ENCODE assay signal across 23 mouse cellular contexts in genomic region chr2:136816717-136817400, GRCm38 (mm10).
DNase-seq lines count a peak whose midpoint lies in the region; ATAC-seq and TF ChIP-seq lines count a peak whose summit lies in the region.
"Had no signal": no experiment of that assay in that cellular context is flagged by ENCODE, and none has a peak within 500 bp of the region (broad histone marks: within the 10 kb centered on the region; RNA-seq: fewer than 3 reads in every experiment).

No protein-coding gene starts in this region.

- H3K27ac ChIP-seq in forebrain, embryonic 14.5 days (ENCODE audit: low read depth, low read length), result no peak overlapping the region
- H3K27ac ChIP-seq in forebrain, embryonic 12.5 days, result no peak overlapping the region
- peak overlapping the region; percentile 59; the same call in 1 of the 2 replicates for H3K27ac ChIP-seq in cerebellum, adult 2 months (ENCODE audit: insufficient read depth, low read length)
- H3K27ac ChIP-seq: embryonic facial prominence, embryonic 12.5 days; heart, adult 2 months; heart, embryonic 15.5 days; hindbrain, embryonic 12.5 days; limb, embryonic 12.5 days; liver, embryonic 14.5 days; neural tube, embryonic 12.5 days had no signal

- H3K4me3 ChIP-seq in forebrain, embryonic 14.5 days (ENCODE audit: low read depth, low read length), result no peak overlapping the region
- no peak overlapping the region for H3K4me3 ChIP-seq in forebrain, embryonic 12.5 days (replicated peaks)
- H3K4me3 ChIP-seq in cerebellum, adult 2 months (replicated peaks; ENCODE audit: insufficient read depth, low read depth, low read length), result no peak overlapping the region
- H3K4me3 ChIP-seq: embryonic facial prominence, embryonic 12.5 days; heart, adult 2 months; heart, embryonic 15.5 days; hindbrain, embryonic 12.5 days; limb, embryonic 12.5 days; megakaryocyte, embryonic 14.5 days; neural tube, embryonic 12.5 days had no signal

- H3K4me1 ChIP-seq in forebrain, embryonic 14.5 days (ENCODE audit: control insufficient read depth, insufficient read depth, low read length), result no peaks in the 10 kb centered on the region
- H3K4me1 ChIP-seq in forebrain, embryonic 12.5 days, result no peaks in the 10 kb centered on the region
- peaks cover 5% of the 10 kb centered on the region; the same call in 1 of the 2 replicates for H3K4me1 ChIP-seq in cerebellum, adult 2 months (ENCODE audit: control insufficient read depth, insufficient read depth, low read length)
- H3K4me1 ChIP-seq: embryonic facial prominence, embryonic 12.5 days; heart, embryonic 15.5 days; hindbrain, embryonic 12.5 days; limb, embryonic 12.5 days; megakaryocyte, embryonic 14.5 days; neural tube, embryonic 12.5 days had no signal

- TF ChIP-seq CTCF in cerebellum, adult 2 months (IDR thresholded peaks at IDR 0.05; ENCODE audit: borderline replicate concordance, insufficient read depth, low read depth, low read length), result no peak

- no peaks in the 10 kb centered on the region for H3K36me3 ChIP-seq in forebrain, embryonic 14.5 days (ENCODE audit: control insufficient read depth, insufficient read depth, low read length)
- no peaks in the 10 kb centered on the region for H3K36me3 ChIP-seq in forebrain, embryonic 12.5 days (replicated peaks)
- H3K36me3 ChIP-seq: embryonic facial prominence, embryonic 12.5 days; G1E; heart, embryonic 15.5 days; hindbrain, embryonic 12.5 days; limb, embryonic 12.5 days; neural tube, embryonic 12.5 days had no signal

- peak; percentile 17 for DNase-seq in forebrain, embryonic 14.5 days (ENCODE audit: low spot score)
- DNase-seq in left cerebral cortex, postnatal 25 days (ENCODE audit: low spot score in 2 of 2), result peak; percentile 30 to 46
- DNase-seq in left cerebral cortex, adult 18-20 months (ENCODE audit: low spot score in 2 of 2), result no peak
- DNase-seq in cerebellum, adult 2 months, result peak; percentile 60 to 88
- DNase-seq in layer of hippocampus, adult 8-10 months (ENCODE audit: low spot score in 2 of 2), result peak; percentile 46 to 47
- no peak for DNase-seq in gastrocnemius, adult 8-10 months (ENCODE audit: low spot score in 2 of 2)
- no peak for DNase-seq in thymus, adult 18-20 months
- DNase-seq: forebrain, postnatal 0 days; gastrocnemius, postnatal 14 days; heart, adult 2 months; thymus, postnatal 36 days had no signal

- 77% methylated on average over 9 of the region's 9 CpGs for WGBS in forebrain, embryonic 14.5 days
- WGBS in forebrain, embryonic 12.5 days, result 83% methylated on average over 9 of the region's 9 CpGs
- WGBS in cerebellum, adult 2 months, result 8% methylated on average over 9 of the region's 9 CpGs

- H3K27me3 ChIP-seq in forebrain, embryonic 14.5 days (replicated peaks; ENCODE audit: control insufficient read depth, insufficient read depth, low read length), result no peaks in the 10 kb centered on the region
- H3K27me3 ChIP-seq in forebrain, embryonic 12.5 days, result no peaks in the 10 kb centered on the region
- H3K27me3 ChIP-seq in cerebellum, adult 2 months (ENCODE audit: control insufficient read depth, insufficient read depth, low read length), result no peaks in the 10 kb centered on the region
- H3K27me3 ChIP-seq: embryonic facial prominence, embryonic 12.5 days; heart, embryonic 15.5 days; hindbrain, embryonic 12.5 days; limb, embryonic 12.5 days; megakaryocyte, embryonic 14.5 days; neural tube, embryonic 12.5 days had no signal

- no peak overlapping the region for H3K4me2 ChIP-seq in forebrain, embryonic 14.5 days (ENCODE audit: low read length)
- no peak overlapping the region for H3K4me2 ChIP-seq in forebrain, embryonic 12.5 days
- H3K4me2 ChIP-seq: embryonic facial prominence, embryonic 12.5 days; heart, embryonic 15.5 days; hindbrain, embryonic 12.5 days; limb, embryonic 12.5 days; neural tube, embryonic 12.5 days had no signal

- intact Hi-C loops in left cerebral cortex, postnatal 25 days (cut with DNase I), result no loop called here

- no peak for ATAC-seq in forebrain, embryonic 14.5 days
- no peak for ATAC-seq in forebrain, embryonic 12.5 days (ENCODE audit: low FRiP score)
- ATAC-seq: CD4-positive, CD25-positive, alpha-beta regulatory T cell, adult 4 months; forebrain, postnatal 0 days; intestine, postnatal 0 days; lung, postnatal 0 days had no signal

- TF ChIP-seq POLR2A in cerebellum, adult 2 months (IDR thresholded peaks at IDR 0.05; ENCODE audit: borderline replicate concordance, insufficient read depth, low read length), result no peak

- no peak overlapping the region for H3K9ac ChIP-seq in forebrain, embryonic 14.5 days (ENCODE audit: low read length)
- no peak overlapping the region for H3K9ac ChIP-seq in forebrain, embryonic 12.5 days
- H3K9ac ChIP-seq: embryonic facial prominence, embryonic 12.5 days; forebrain, postnatal 0 days; heart, embryonic 15.5 days; hindbrain, embryonic 12.5 days; limb, embryonic 12.5 days; liver, embryonic 14.5 days; neural tube, embryonic 12.5 days had no signal

- no peaks in the 10 kb centered on the region for H3K9me3 ChIP-seq in forebrain, embryonic 14.5 days (replicated peaks; ENCODE audit: control insufficient read depth, low read length)
- H3K9me3 ChIP-seq in forebrain, embryonic 12.5 days, result no peaks in the 10 kb centered on the region
- H3K9me3 ChIP-seq: embryonic facial prominence, embryonic 12.5 days; G1E; heart, embryonic 15.5 days; hindbrain, embryonic 12.5 days; limb, embryonic 12.5 days; neural tube, embryonic 12.5 days had no signal

Comparison
In these comparisons a context has a peak if more than half of its experiments do, and no peak if none do; other contexts are left out.
1. DNase-seq: peak in forebrain, embryonic 14.5 days (single experiment), left cerebral cortex, postnatal 25 days (2 of 2), cerebellum, adult 2 months (2 of 2) and layer of hippocampus, adult 8-10 months (2 of 2); none in left cerebral cortex, adult 18-20 months (0 of 2), gastrocnemius, adult 8-10 months (0 of 2) and thymus, adult 18-20 months (0 of 2).